Mouse (Mus musculus): ENCODE data around the gene Nup107. TPM values are rescaled to one million over a fixed set of nuclear protein-coding genes. Genes with fewer than 3 reads are reported as not detected.

The Nup107 gene
- polyA plus RNA-seq, 1 experiment from 2014 or later = 87.5 TPM

GRCm38 (mm10) chr10:117798436-117799035, 6.0 kb upstream of the Nup107 start:
- peaks cover 3% of the 10 kb centered on the region; the same call in 1 of the 2 replicates for H3K9me3 ChIP-seq
- no peak overlapping the region for H3K4me2 ChIP-seq
- 88% methylated on average over 6 of the region's 6 CpGs for WGBS
- no peak overlapping the region for H3K27ac ChIP-seq
- no peaks in the 10 kb centered on the region for H3K36me3 ChIP-seq (replicated peaks)
- no peaks in the 10 kb centered on the region for H3K27me3 ChIP-seq
- ATAC-seq (ENCODE audit: low FRiP score) = no peak
- H3K4me3 ChIP-seq (replicated peaks) = no peak overlapping the region
- no peak overlapping the region for H3K9ac ChIP-seq
- no peaks in the 10 kb centered on the region for H3K4me1 ChIP-seq

- no peaks in the 10 kb centered on the region for H3K36me3 ChIP-seq (replicated peaks)
- no peak overlapping the region for H3K4me3 ChIP-seq (replicated peaks)
- peaks cover 3% of the 10 kb centered on the region; the same call in 1 of the 2 replicates for H3K9me3 ChIP-seq
- ATAC-seq (ENCODE audit: low FRiP score) = no peak
- H3K27ac ChIP-seq = no peak overlapping the region
- no peaks in the 10 kb centered on the region for H3K4me1 ChIP-seq
- H3K4me2 ChIP-seq = no peak overlapping the region
- H3K27me3 ChIP-seq = no peaks in the 10 kb centered on the region
- WGBS = 77% methylated on average over 7 of the region's 7 CpGs
- H3K9ac ChIP-seq = no peak overlapping the region
Measured at GRCm38 (mm10) chr10:117797684-117798083, 5.2 kb upstream of the Nup107 start.

GRCm38 (mm10) chr10:117797106-117797505, 4.6 kb upstream of the Nup107 start:
- Histone ChIP-seq H3K9ac (no peak overlapping the region), H3K4me3 (replicated peaks) (no peak overlapping the region), H3K9me3 (peaks cover 3% of the 10 kb centered on the region; the same call in 1 of the 2 replicates), H3K4me2 (no peak overlapping the region), H3K27ac (no peak overlapping the region), H3K27me3 (no peaks in the 10 kb centered on the region), H3K4me1 (no peaks in the 10 kb centered on the region), H3K36me3 (replicated peaks) (no peaks in the 10 kb centered on the region)
- 92% methylated on average over 12 of the region's 12 CpGs for WGBS
- ATAC-seq (ENCODE audit: low FRiP score) = no peak

GRCm38 (mm10) chr10:117796181-117796580, 3.7 kb upstream of the Nup107 start:
- Histone ChIP-seq H3K27ac (no peak overlapping the region), H3K4me1 (peaks cover 9% of the 10 kb centered on the region), H3K4me2 (no peak overlapping the region), H3K36me3 (replicated peaks) (no peaks in the 10 kb centered on the region), H3K9me3 (peaks cover 3% of the 10 kb centered on the region; the same call in 1 of the 2 replicates), H3K9ac (no peak overlapping the region), H3K27me3 (no peaks in the 10 kb centered on the region), H3K4me3 (replicated peaks) (no peak overlapping the region)
- ATAC-seq (ENCODE audit: low FRiP score) = no peak
- WGBS = 95% methylated on average over 7 of the region's 7 CpGs

GRCm38 (mm10) chr10:117795206-117795605, 2.7 kb upstream of the Nup107 start:
- Histone ChIP-seq H3K27me3 (no peaks in the 10 kb centered on the region), H3K4me1 (peaks cover 16% of the 10 kb centered on the region), H3K9me3 (peaks cover 3% of the 10 kb centered on the region; the same call in 1 of the 2 replicates), H3K9ac (no peak overlapping the region), H3K27ac (no peak overlapping the region), H3K4me2 (no peak overlapping the region), H3K36me3 (replicated peaks) (0 out of 2 replicates have a peak, but pooled peaks cover 2% of the 10 kb centered on the region), H3K4me3 (replicated peaks) (no peak overlapping the region)
- ATAC-seq (ENCODE audit: low FRiP score) = no peak
- WGBS = 82% methylated on average over 4 of the region's 4 CpGs

- no peaks in the 10 kb centered on the region for H3K27me3 ChIP-seq
Measured at GRCm38 (mm10) chr10:117793436-117794030, 1.0 kb upstream of the Nup107 start.

GRCm38 (mm10) chr10:117791171-117791470, 1.4 kb downstream of the Nup107 start:
- H3K27me3 ChIP-seq = no peaks in the 10 kb centered on the region
- H3K9ac ChIP-seq = no peak overlapping the region
- peaks cover 16% of the 10 kb centered on the region for H3K4me1 ChIP-seq
- ATAC-seq (ENCODE audit: low FRiP score) = no peak
- 0 out of 2 replicates have a peak, but pooled peaks cover under 1% of the 10 kb centered on the region for H3K9me3 ChIP-seq
- peak overlapping the region; percentile 82 for H3K4me3 ChIP-seq (replicated peaks)
- H3K27ac ChIP-seq = no peak overlapping the region
- WGBS = 93% methylated on average over 2 of the region's 2 CpGs
- peaks cover 25% of the 10 kb centered on the region for H3K36me3 ChIP-seq (replicated peaks)
- H3K4me2 ChIP-seq = peak overlapping the region; percentile 85

More at GRCm38 (mm10) chr10:117793436-117794030, 1.0 kb upstream of the Nup107 start:
- WGBS = 80% methylated on average over 11 of the region's 11 CpGs
- no peak overlapping the region for H3K27ac ChIP-seq
- 0 out of 2 replicates have a peak, but pooled peaks cover 6% of the 10 kb centered on the region for H3K36me3 ChIP-seq (replicated peaks)
- peaks cover 3% of the 10 kb centered on the region; the same call in 1 of the 2 replicates for H3K9me3 ChIP-seq
- peaks cover 16% of the 10 kb centered on the region for H3K4me1 ChIP-seq
- H3K9ac ChIP-seq = no peak overlapping the region
- H3K4me3 ChIP-seq (replicated peaks) = no peak overlapping the region; the same call in 1 of the 2 replicates
- ATAC-seq (ENCODE audit: low FRiP score) = no peak
- H3K4me2 ChIP-seq = peak overlapping the region; percentile 85

GRCm38 (mm10) chr10:117790421-117791170, 1.9 kb downstream of the Nup107 start:
- H3K4me2 ChIP-seq = peak overlapping the region; percentile 85; the same call in 1 of the 2 replicates
- peaks cover 16% of the 10 kb centered on the region for H3K4me1 ChIP-seq
- H3K36me3 ChIP-seq (replicated peaks) = peaks cover 30% of the 10 kb centered on the region
- no peak overlapping the region for H3K9ac ChIP-seq
- no peaks in the 10 kb centered on the region for H3K27me3 ChIP-seq
- no peak for ATAC-seq (ENCODE audit: low FRiP score)
- 95% methylated on average over 17 of the region's 17 CpGs for WGBS
- H3K4me3 ChIP-seq (replicated peaks) = no peak overlapping the region
- no peak overlapping the region for H3K27ac ChIP-seq
- H3K9me3 ChIP-seq = no peaks in the 10 kb centered on the region

GRCm38 (mm10) chr10:117790011-117790410, 2.5 kb downstream of the Nup107 start:
- Histone ChIP-seq H3K4me2 (no peak overlapping the region), H3K27ac (no peak overlapping the region), H3K36me3 (replicated peaks) (peaks cover 34% of the 10 kb centered on the region), H3K27me3 (no peaks in the 10 kb centered on the region), H3K4me1 (peaks cover 16% of the 10 kb centered on the region), H3K9ac (no peak overlapping the region), H3K9me3 (no peaks in the 10 kb centered on the region), H3K4me3 (replicated peaks) (no peak overlapping the region)
- WGBS = 85% methylated on average over 1 of the region's 1 CpGs
- ATAC-seq (ENCODE audit: low FRiP score) = no peak

- H3K4me1 ChIP-seq = no peaks in the 10 kb centered on the region
- H3K36me3 ChIP-seq (replicated peaks) = peaks cover 72% of the 10 kb centered on the region
- H3K27ac ChIP-seq = no peak overlapping the region
- H3K4me3 ChIP-seq (replicated peaks) = no peak overlapping the region
- H3K4me2 ChIP-seq = no peak overlapping the region
- WGBS = 94% methylated on average over 7 of the region's 7 CpGs
- no peak for ATAC-seq (ENCODE audit: low FRiP score)
- H3K9me3 ChIP-seq = no peaks in the 10 kb centered on the region
- H3K9ac ChIP-seq = no peak overlapping the region
- no peaks in the 10 kb centered on the region for H3K27me3 ChIP-seq
Measured at GRCm38 (mm10) chr10:117784646-117785045, 7.9 kb downstream of the Nup107 start.

- WGBS = 95% methylated on average over 13 of the region's 13 CpGs
- Histone ChIP-seq H3K36me3 (replicated peaks) (peaks cover 76% of the 10 kb centered on the region), H3K4me3 (replicated peaks) (no peak overlapping the region), H3K9me3 (no peaks in the 10 kb centered on the region), H3K4me1 (no peaks in the 10 kb centered on the region), H3K27me3 (no peaks in the 10 kb centered on the region), H3K9ac (no peak overlapping the region), H3K4me2 (no peak overlapping the region), H3K27ac (no peak overlapping the region)
- no peak for ATAC-seq (ENCODE audit: low FRiP score)
Measured at GRCm38 (mm10) chr10:117783786-117784420, 8.6 kb downstream of the Nup107 start.

Measured in forebrain, embryonic 12.5 days (tissue).